15 mouse cellular contexts compared by ENCODE assay signal in genomic region chr19:27140892-27141291, GRCm38 (mm10).
"Had no signal": no experiment of that assay in that cellular context is flagged by ENCODE, and none has a peak within 500 bp of the region (broad histone marks: within the 10 kb centered on the region; RNA-seq: fewer than 3 reads in every experiment).

No protein-coding gene starts in this region.

- DNase-seq: kidney, adult 8-10 months; kidney, postnatal 36 days; layer of hippocampus, adult 9-11 months; lung, adult 2 months; lung, postnatal 36 days had no signal

- H3K27me3 ChIP-seq: intestine, embryonic 15.5 days; limb, embryonic 12.5 days; neural tube, embryonic 12.5 days had no signal

- ATAC-seq: hindbrain, postnatal 0 days; intestine, embryonic 15.5 days; lung, postnatal 0 days; midbrain, embryonic 16.5 days had no signal

- H3K36me3 ChIP-seq: intestine, embryonic 15.5 days; limb, embryonic 12.5 days; midbrain, embryonic 12.5 days; neural tube, embryonic 12.5 days had no signal

- H3K4me1 ChIP-seq: intestine, embryonic 15.5 days; neural tube, embryonic 12.5 days had no signal

- H3K9ac ChIP-seq: intestine, embryonic 15.5 days; limb, embryonic 12.5 days; liver, embryonic 14.5 days; midbrain, embryonic 12.5 days; neural tube, embryonic 12.5 days had no signal

- H3K27ac ChIP-seq: hindbrain, postnatal 0 days; intestine, embryonic 15.5 days; limb, embryonic 12.5 days; liver, embryonic 14.5 days; midbrain, embryonic 12.5 days; neural tube, embryonic 12.5 days; stomach, postnatal 0 days had no signal

- H3K9me3 ChIP-seq: intestine, embryonic 15.5 days; midbrain, embryonic 12.5 days; neural tube, embryonic 12.5 days had no signal

- H3K4me3 ChIP-seq: intestine, embryonic 15.5 days; limb, embryonic 12.5 days; midbrain, embryonic 12.5 days; myocyte; neural tube, embryonic 12.5 days had no signal

- H3K4me2 ChIP-seq: intestine, embryonic 15.5 days; limb, embryonic 12.5 days; midbrain, embryonic 12.5 days; neural tube, embryonic 12.5 days had no signal
